11 mouse cellular contexts compared by ENCODE assay signal in the genomic region with DNA sequence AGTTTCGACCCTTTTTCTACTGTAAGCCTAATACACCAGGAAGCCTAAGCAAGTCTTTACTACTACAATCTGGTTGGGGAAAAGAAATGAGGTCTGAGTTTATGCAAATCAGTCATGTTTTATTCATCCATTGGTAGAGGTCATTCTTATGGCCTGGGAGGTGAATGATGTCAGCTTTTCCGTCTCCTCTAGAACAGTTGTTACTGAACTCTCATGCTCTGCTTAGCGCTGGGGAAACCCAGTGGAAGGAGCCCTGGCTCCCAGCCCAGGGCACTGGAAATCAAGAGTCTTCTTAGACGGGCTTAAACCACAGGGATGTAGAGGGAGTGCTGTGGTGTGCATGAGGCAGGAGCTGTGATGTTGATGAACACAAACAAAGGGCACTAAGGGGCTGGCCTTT.
DNase-seq lines count a peak whose midpoint lies in the region; ATAC-seq lines count a peak whose summit lies in the region.
"Had no signal": no experiment of that assay in that cellular context is flagged by ENCODE, and none has a peak within 500 bp of the region (broad histone marks: within the 10 kb centered on the region; RNA-seq: fewer than 3 reads in every experiment).

No protein-coding gene starts in this region.

- no peaks in the 10 kb centered on the region for H3K4me1 ChIP-seq in forebrain, embryonic 14.5 days (ENCODE audit: control insufficient read depth, insufficient read depth, low read length)
- H3K4me1 ChIP-seq in forebrain, embryonic 12.5 days, result no peaks in the 10 kb centered on the region; the same call in 1 of the 2 replicates
- peaks cover 17% of the 10 kb centered on the region for H3K4me1 ChIP-seq in heart, embryonic 11.5 days (ENCODE audit: control insufficient read depth, insufficient read depth, low read length)
- H3K4me1 ChIP-seq in hindbrain, embryonic 16.5 days (ENCODE audit: control insufficient read depth, insufficient read depth, low read depth, low read length), result peaks cover 10% of the 10 kb centered on the region
- H3K4me1 ChIP-seq: embryonic facial prominence, embryonic 12.5 days had no signal

- DNase-seq in forebrain, embryonic 14.5 days (ENCODE audit: low spot score), result peak; percentile 35
- peak; percentile 93 for DNase-seq in Muller cell, postnatal 12 days (ENCODE audit: inconsistent ontology term)
- peak; percentile 56 to 84 for DNase-seq in kidney, postnatal 25 days
- DNase-seq in neural tube, embryonic 10.5 days (ENCODE audit: extremely low spot score, low spot score), result no peak
- DNase-seq: right cerebral cortex, postnatal 4 days had no signal

- peak; percentile 58; the same call in 1 of the 2 replicates for ATAC-seq in forebrain, embryonic 14.5 days
- ATAC-seq in forebrain, embryonic 12.5 days (ENCODE audit: low FRiP score), result no peak
- no peak for ATAC-seq in heart, embryonic 11.5 days (replicated peaks; ENCODE audit: insufficient number of reproducible peaks, low FRiP score, low TSS enrichment)
- ATAC-seq in hindbrain, embryonic 16.5 days, result no peak; the same call in 1 of the 2 replicates
- ATAC-seq in megakaryocyte-erythroid progenitor cell, adult 5-6 weeks (replicated peaks; ENCODE audit: low FRiP score, low TSS enrichment, poor library complexity, severe bottlenecking), result no peak

- H3K36me3 ChIP-seq in forebrain, embryonic 14.5 days (ENCODE audit: control insufficient read depth, insufficient read depth, low read length), result no peaks in the 10 kb centered on the region
- no peaks in the 10 kb centered on the region for H3K36me3 ChIP-seq in forebrain, embryonic 12.5 days (replicated peaks)
- H3K36me3 ChIP-seq in heart, embryonic 11.5 days (ENCODE audit: control insufficient read depth, insufficient read depth, low read length), result no peaks in the 10 kb centered on the region
- H3K36me3 ChIP-seq in hindbrain, embryonic 16.5 days (ENCODE audit: control insufficient read depth, insufficient read depth, low read length), result no peaks in the 10 kb centered on the region
- H3K36me3 ChIP-seq: embryonic facial prominence, embryonic 12.5 days; limb, embryonic 13.5 days had no signal

- WGBS in forebrain, embryonic 14.5 days, result 48% methylated on average over 4 of the region's 4 CpGs
- WGBS in forebrain, embryonic 12.5 days, result 63% methylated on average over 4 of the region's 4 CpGs
- 52% methylated on average over 4 of the region's 4 CpGs for WGBS in heart, embryonic 11.5 days (ENCODE audit: insufficient replicate concordance)
- 45% methylated on average over 4 of the region's 4 CpGs for WGBS in hindbrain, embryonic 16.5 days

- H3K27me3 ChIP-seq in forebrain, embryonic 14.5 days (replicated peaks; ENCODE audit: control insufficient read depth, insufficient read depth, low read length), result no peaks in the 10 kb centered on the region
- H3K27me3 ChIP-seq in forebrain, embryonic 12.5 days, result no peaks in the 10 kb centered on the region
- no peaks in the 10 kb centered on the region for H3K27me3 ChIP-seq in heart, embryonic 11.5 days (ENCODE audit: control insufficient read depth, insufficient read depth, low read length)
- H3K27me3 ChIP-seq in hindbrain, embryonic 16.5 days (replicated peaks; ENCODE audit: control insufficient read depth, insufficient read depth, low read length), result no peaks in the 10 kb centered on the region
- H3K27me3 ChIP-seq: embryonic facial prominence, embryonic 12.5 days; limb, embryonic 13.5 days had no signal

- no peak overlapping the region for H3K4me2 ChIP-seq in forebrain, embryonic 14.5 days (ENCODE audit: low read length)
- H3K4me2 ChIP-seq in forebrain, embryonic 12.5 days, result no peak overlapping the region
- H3K4me2 ChIP-seq in heart, embryonic 11.5 days, result no peak overlapping the region
- H3K4me2 ChIP-seq in hindbrain, embryonic 16.5 days (ENCODE audit: low read length), result no peak overlapping the region
- H3K4me2 ChIP-seq: embryonic facial prominence, embryonic 12.5 days; limb, embryonic 13.5 days had no signal

- no peak overlapping the region for H3K27ac ChIP-seq in forebrain, embryonic 14.5 days (ENCODE audit: low read depth, low read length)
- no peak overlapping the region for H3K27ac ChIP-seq in forebrain, embryonic 12.5 days
- peak overlapping the region; percentile 3; the same call in 1 of the 2 replicates for H3K27ac ChIP-seq in heart, embryonic 11.5 days (ENCODE audit: low read depth, low read length)
- H3K27ac ChIP-seq in hindbrain, embryonic 16.5 days (ENCODE audit: low read depth, low read length), result no peak overlapping the region
- H3K27ac ChIP-seq: embryonic facial prominence, embryonic 12.5 days; limb, embryonic 13.5 days had no signal

- no peak overlapping the region for H3K9ac ChIP-seq in forebrain, embryonic 14.5 days (ENCODE audit: low read length)
- H3K9ac ChIP-seq in forebrain, embryonic 12.5 days, result no peak overlapping the region
- no peak overlapping the region for H3K9ac ChIP-seq in heart, embryonic 11.5 days (ENCODE audit: low read depth, low read length)
- no peak overlapping the region for H3K9ac ChIP-seq in hindbrain, embryonic 16.5 days (ENCODE audit: low read depth, low read length)
- H3K9ac ChIP-seq: embryonic facial prominence, embryonic 12.5 days; limb, embryonic 13.5 days had no signal

- no peaks in the 10 kb centered on the region for H3K9me3 ChIP-seq in forebrain, embryonic 14.5 days (replicated peaks; ENCODE audit: control insufficient read depth, low read length)
- no peaks in the 10 kb centered on the region for H3K9me3 ChIP-seq in forebrain, embryonic 12.5 days
- H3K9me3 ChIP-seq in heart, embryonic 11.5 days (replicated peaks; ENCODE audit: control insufficient read depth, low read length), result no peaks in the 10 kb centered on the region
- no peaks in the 10 kb centered on the region for H3K9me3 ChIP-seq in hindbrain, embryonic 16.5 days (ENCODE audit: control insufficient read depth, low read length)
- H3K9me3 ChIP-seq: embryonic facial prominence, embryonic 12.5 days; limb, embryonic 13.5 days had no signal

- no peak overlapping the region for H3K4me3 ChIP-seq in forebrain, embryonic 14.5 days (ENCODE audit: low read depth, low read length)
- H3K4me3 ChIP-seq in forebrain, embryonic 12.5 days (replicated peaks), result no peak overlapping the region
- H3K4me3 ChIP-seq in heart, embryonic 11.5 days (ENCODE audit: low read depth, low read length), result no peak overlapping the region
- H3K4me3 ChIP-seq in hindbrain, embryonic 16.5 days (ENCODE audit: low read length), result no peak overlapping the region
- H3K4me3 ChIP-seq: embryonic facial prominence, embryonic 12.5 days; limb, embryonic 13.5 days had no signal
